Mouse (Mus musculus) liver, adult 2 months (tissue): Measurements from ENCODE around the gene Kif26b. TPM values are rescaled to one million over a fixed set of nuclear protein-coding genes. Genes with fewer than 3 reads are reported as not detected.

ENCODE experiments used
- DNase-seq: peaks from one replicate; pipeline ENCODE4 v3.0.0-alpha.2; 2011; ENCODE audit warnings: low read depth, low spot score; ENCODE audit errors: extremely low read depth
- H3K27ac ChIP-seq: fragments of 200-500 bp; replicated peaks from 2 replicates; pipeline ENCODE4 v1.5.1; 2012; ENCODE audit warnings: low read depth, mild to moderate bottlenecking, control low read depth, inconsistent platforms, low read length; ENCODE audit not compliant: insufficient read depth
- H3K27me3 ChIP-seq: fragments of 200-500 bp; 2 replicates; pipeline ENCODE4 v1.6.1; 2012; ENCODE audit warnings: mild to moderate bottlenecking, moderate library complexity, low read length, inconsistent platforms; ENCODE audit not compliant: control insufficient read depth, insufficient read depth
- H3K36me3 ChIP-seq: fragments of 200-500 bp; 2 replicates; pipeline ENCODE4 v1.6.1; 2012; ENCODE audit warnings: low read length, inconsistent platforms; ENCODE audit not compliant: control insufficient read depth, insufficient read depth
- H3K4me1 ChIP-seq: fragments of 200-500 bp; 2 replicates; pipeline ENCODE4 v1.6.1; 2011; ENCODE audit warnings: low read length; ENCODE audit not compliant: control insufficient read depth, insufficient read depth
- H3K4me3 ChIP-seq: fragments of 200-500 bp; 2 replicates; pipeline ENCODE4 v1.5.1; 2011; ENCODE audit warnings: low read depth, mild to moderate bottlenecking, control low read depth, low read length, moderate library complexity; ENCODE audit not compliant: insufficient read depth
- H3K79me2 ChIP-seq: fragments of 200-500 bp; 2 replicates; pipeline ENCODE4 v1.6.1; 2012; ENCODE audit warnings: inconsistent platforms, mild to moderate bottlenecking, low read length, moderate library complexity; ENCODE audit not compliant: control insufficient read depth, insufficient read depth
- H3K9ac ChIP-seq: fragments of 200-500 bp; 2 replicates; pipeline ENCODE4 v1.6.1; 2012; ENCODE audit warnings: low read depth, mild to moderate bottlenecking, control low read depth, inconsistent platforms, low read length
- CTCF ChIP-seq: fragments of 200-500 bp; IDR thresholded peaks from 2 replicates; pipeline ENCODE4 v1.5.1; 2011; ENCODE audit warnings: low read depth, low read length, control low read depth
- POLR2A ChIP-seq: fragments of 200-500 bp; IDR thresholded peaks from 2 replicates; pipeline ENCODE4 v1.6.1; 2011; ENCODE audit warnings: low read length, control low read depth; ENCODE audit not compliant: insufficient read depth; ENCODE audit errors: extremely low read depth
- WGBS: fragments of 180-500 bp; shearing (Covaris S2); methylation state at CpG from one replicate; pipeline ENCODE4 v1.1.7; 2018; 5-methylcytosine and 5-hydroxymethylcytosine counted together
- polyA plus RNA-seq: library from polyadenylated mRNA; depleted of rRNA; stranded (reverse); fragments of >200 nt; gene quantifications from 2 replicates; pipeline ENCODE4 v1.2.3, GENCODE M21; 2012
- total RNA-seq: library from RNA; depleted of rRNA; stranded (reverse); fragments of >200 nt; gene quantifications from 2 replicates; pipeline ENCODE4 v1.2.3, GENCODE M21; 2014

Gene Kif26b
- total and polyA plus RNA-seq, 2 experiments = 0.10 to 0.28 TPM

- H3K27me3 ChIP-seq = no peaks in the 10 kb centered on the region
- H3K36me3 ChIP-seq = no peaks in the 10 kb centered on the region
- no peaks in the 10 kb centered on the region for H3K79me2 ChIP-seq
- no peak overlapping the region for H3K4me3 ChIP-seq
- no peak for DNase-seq
- H3K27ac ChIP-seq = no peak overlapping the region
- no peak for TF ChIP-seq CTCF
- no peak for TF ChIP-seq POLR2A
- WGBS = 84% methylated on average over 6 of the region's 6 CpGs
- H3K4me1 ChIP-seq = no peaks in the 10 kb centered on the region
- no peak overlapping the region for H3K9ac ChIP-seq
These were observed 315.9 kb downstream of the Kif26b start for GRCm38 (mm10) chr1:178844839-178845238.

- no peaks in the 10 kb centered on the region for H3K27me3 ChIP-seq
- DNase-seq = no peak
- 90% methylated on average over 5 of the region's 5 CpGs for WGBS
- H3K27ac ChIP-seq = no peak overlapping the region
- TF ChIP-seq POLR2A (no peak), CTCF (no peak)
- H3K36me3 ChIP-seq = no peaks in the 10 kb centered on the region
- H3K4me3 ChIP-seq = no peak overlapping the region
- H3K9ac ChIP-seq = no peak overlapping the region
- H3K79me2 ChIP-seq = no peaks in the 10 kb centered on the region
- no peaks in the 10 kb centered on the region for H3K4me1 ChIP-seq
These were observed 318.6 kb downstream of the Kif26b start for GRCm38 (mm10) chr1:178847569-178847968.

- Histone ChIP-seq H3K27me3 (no peaks in the 10 kb centered on the region), H3K36me3 (no peaks in the 10 kb centered on the region), H3K27ac (no peak overlapping the region), H3K79me2 (no peaks in the 10 kb centered on the region), H3K9ac (no peak overlapping the region), H3K4me3 (no peak overlapping the region), H3K4me1 (no peaks in the 10 kb centered on the region)
- DNase-seq = no peak
- 76% methylated on average over 5 of the region's 5 CpGs for WGBS
- TF ChIP-seq CTCF (no peak), POLR2A (no peak)
These were observed 319.6 kb downstream of the Kif26b start for GRCm38 (mm10) chr1:178848380-178849106.

GRCm38 (mm10) chr1:178850569-178850968 is 321.6 kb downstream of the Kif26b start:
- Histone ChIP-seq H3K4me1 (no peaks in the 10 kb centered on the region), H3K27ac (no peak overlapping the region), H3K79me2 (no peaks in the 10 kb centered on the region), H3K27me3 (no peaks in the 10 kb centered on the region), H3K36me3 (no peaks in the 10 kb centered on the region), H3K9ac (no peak overlapping the region), H3K4me3 (no peak overlapping the region)
- 53% methylated on average over 1 of the region's 1 CpGs for WGBS
- TF ChIP-seq CTCF (no peak), POLR2A (no peak)
- DNase-seq = no peak

GRCm38 (mm10) chr1:178854936-178855335 is 326.0 kb downstream of the Kif26b start:
- H3K4me3 ChIP-seq = no peak overlapping the region
- no peaks in the 10 kb centered on the region for H3K4me1 ChIP-seq
- DNase-seq = no peak
- H3K27me3 ChIP-seq = no peaks in the 10 kb centered on the region
- no peaks in the 10 kb centered on the region for H3K79me2 ChIP-seq
- H3K9ac ChIP-seq = no peak overlapping the region
- WGBS = 77% methylated on average over 4 of the region's 4 CpGs
- H3K27ac ChIP-seq = no peak overlapping the region
- TF ChIP-seq POLR2A = no peak
- no peak for TF ChIP-seq CTCF
- H3K36me3 ChIP-seq = no peaks in the 10 kb centered on the region

GRCm38 (mm10) chr1:178855974-178856373 is 327.0 kb downstream of the Kif26b start:
- no peaks in the 10 kb centered on the region for H3K4me1 ChIP-seq
- H3K27me3 ChIP-seq = no peaks in the 10 kb centered on the region
- 88% methylated on average over 6 of the region's 6 CpGs for WGBS
- no peak overlapping the region for H3K9ac ChIP-seq
- no peak for DNase-seq
- H3K4me3 ChIP-seq = no peak overlapping the region
- H3K36me3 ChIP-seq = no peaks in the 10 kb centered on the region
- no peaks in the 10 kb centered on the region for H3K79me2 ChIP-seq
- no peak overlapping the region for H3K27ac ChIP-seq
- TF ChIP-seq CTCF = no peak
- TF ChIP-seq POLR2A = no peak
